Mouse (Mus musculus) ES-Bruce4 (cell line): ENCODE measurements at regions not wholly inside any gene's neighbourhood (a gene's known extent, or its start where the extent isn't known, plus 50 kb on each side); places are given as distances from the start of the nearest gene placed in this dataset.

Source experiments
- CTCF ChIP-seq: IDR thresholded peaks from one replicate; pipeline ENCODE4 v1.8.1; 2011; ENCODE audit warnings: low read depth, low read length
- EP300 ChIP-seq: IDR thresholded peaks from 2 replicates; pipeline ENCODE4 v1.6.1; 2011; ENCODE audit warnings: low read depth, low read length; ENCODE audit not compliant: insufficient read depth
- POLR2A ChIP-seq: IDR thresholded peaks from one replicate; pipeline ENCODE4 v1.8.1; 2011; ENCODE audit warnings: low read length; ENCODE audit not compliant: insufficient read depth

- no peak for TF ChIP-seq CTCF
- TF ChIP-seq POLR2A = no peak
- TF ChIP-seq EP300 = no peak
Measured at GRCm38 (mm10) chr9:32852282-32852681, 216.3 kb downstream of the Ets1 start.
